Mouse (Mus musculus): ENCODE results near the gene Ggn. TPM values are rescaled to one million over a fixed set of nuclear protein-coding genes. Genes with fewer than 3 reads are reported as not detected.

Ggn gene
- polyA plus RNA-seq, 2 experiments = 0.03 TPM; not detected in 1

- no peak for ATAC-seq (ENCODE audit: insufficient read depth)
These were observed 43.7 kb downstream of the Ggn start, which contains the start of gene Catsperg1 for GRCm38 (mm10) chr7:29213675-29214082. Gene Catsperg1 (minus strand): TSS chr7:29214035.

DNA sequence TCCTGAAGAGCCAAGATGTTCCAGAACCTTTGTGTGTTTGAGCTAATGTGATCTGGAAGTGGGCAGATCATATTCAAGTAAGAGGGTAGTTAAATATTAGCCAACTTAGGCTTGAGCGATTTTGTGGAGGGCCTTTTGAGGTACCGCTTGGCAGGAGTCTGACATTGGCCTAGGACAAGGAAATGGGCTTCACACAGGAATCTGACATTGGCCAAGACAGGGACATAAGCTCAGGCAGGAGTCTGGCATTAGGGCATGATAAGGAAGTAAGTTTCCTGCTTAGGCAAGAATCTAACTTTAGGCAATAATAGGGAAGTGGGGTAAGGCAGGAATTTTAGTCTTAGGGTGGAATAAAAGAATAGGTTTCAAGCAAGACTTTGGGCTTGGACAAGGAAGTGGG is 44.2 kb downstream of the Ggn start:
- no peak for TF ChIP-seq EP300 (IDR thresholded peaks at IDR 0.05; ENCODE audit: low read depth)
- no peak for TF ChIP-seq CTCF (IDR thresholded peaks at IDR 0.05; ENCODE audit: low read depth)
- Histone ChIP-seq H3K9ac (replicated peaks) (no peak overlapping the region), H3K4me3 (ENCODE audit: insufficient read depth in 1 of 2, low read depth in 2 of 2, low read length in 2 of 2) (no peak overlapping the region), H3K27me3 (ENCODE audit: control insufficient read depth, insufficient read depth, low read length) (no peaks in the 10 kb centered on the region), H3K9me3 (ENCODE audit: control insufficient read depth, low read length) (no peaks in the 10 kb centered on the region), H3K4me1 (replicated peaks; ENCODE audit: control insufficient read depth in 2 of 2, insufficient read depth in 2 of 2, low read length in 1 of 2) (peaks cover 0 to 11% of the 10 kb centered on the region in 2 experiments; a peak in 2 of 4 replicates), H3K27ac (no peak overlapping the region), H3K36me3 (replicated peaks; ENCODE audit: control insufficient read depth, insufficient read depth, low read depth) (no peaks in the 10 kb centered on the region), H3K4me2 (ENCODE audit: low read depth) (no peak overlapping the region)
- ATAC-seq (ENCODE audit: insufficient read depth) = no peak
- DNase-seq (ENCODE audit: low read depth in 3 of 3, low spot score in 3 of 3) = no peak
- 44% methylated on average over 2 of the region's 2 CpGs for WGBS (ENCODE audit: insufficient replicate concordance)

More at GRCm38 (mm10) chr7:29213675-29214082, 43.7 kb downstream of the Ggn start, which contains the start of gene Catsperg1:
- Histone ChIP-seq H3K27ac (no peak within 1 kb of the TSS), H3K36me3 (replicated peaks; ENCODE audit: control insufficient read depth, insufficient read depth, low read depth) (no peaks in the 10 kb centered on the region), H3K4me1 (replicated peaks; ENCODE audit: control insufficient read depth in 2 of 2, insufficient read depth in 2 of 2, low read length in 1 of 2) (peaks cover 0 to 11% of the 10 kb centered on the region in 2 experiments; a peak in 2 of 4 replicates), H3K9ac (replicated peaks) (no peak within 1 kb of the TSS), H3K4me3 (ENCODE audit: insufficient read depth in 1 of 2, low read depth in 2 of 2, low read length in 2 of 2) (no peak within 1 kb of the TSS), H3K4me2 (ENCODE audit: low read depth) (no peak within 1 kb of the TSS), H3K27me3 (ENCODE audit: control insufficient read depth, insufficient read depth, low read length) (no peaks in the 10 kb centered on the region), H3K9me3 (ENCODE audit: control insufficient read depth, low read length) (no peaks in the 10 kb centered on the region)
- 23% methylated on average over 20 of the region's 20 CpGs for WGBS (ENCODE audit: insufficient replicate concordance)
- DNase-seq (ENCODE audit: low read depth in 3 of 3, low spot score in 3 of 3) = no peak
- TF ChIP-seq EP300 (IDR thresholded peaks at IDR 0.05; ENCODE audit: low read depth) (no peak), CTCF (IDR thresholded peaks at IDR 0.05; ENCODE audit: low read depth) (no peak)

DNA sequence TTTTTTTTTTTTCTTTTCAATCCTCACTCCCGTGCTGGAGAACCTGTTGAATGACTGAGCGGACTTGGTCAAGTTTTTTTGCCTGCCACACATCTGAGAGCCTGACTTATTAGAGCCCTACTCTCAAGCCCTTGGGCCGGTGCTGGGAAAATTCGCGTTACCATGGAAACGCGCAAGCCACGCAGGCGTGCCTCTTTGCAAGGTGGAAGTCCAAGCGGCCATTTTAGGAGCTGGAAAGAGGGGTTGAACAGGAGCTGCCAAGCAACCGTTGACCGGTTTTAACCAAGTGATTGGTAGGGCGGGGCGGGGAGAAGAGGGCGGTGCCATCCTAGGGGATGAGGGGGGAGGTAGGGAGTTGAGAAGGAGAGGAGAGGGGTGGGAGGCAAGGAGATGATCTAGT is 44.8 kb downstream of the Ggn start:
- H3K36me3 ChIP-seq (replicated peaks; ENCODE audit: control insufficient read depth, insufficient read depth, low read depth) = no peaks in the 10 kb centered on the region
- H3K4me3 ChIP-seq (ENCODE audit: insufficient read depth in 1 of 2, low read depth in 2 of 2, low read length in 2 of 2) = no peak overlapping the region
- no peaks in the 10 kb centered on the region for H3K27me3 ChIP-seq (ENCODE audit: control insufficient read depth, insufficient read depth, low read length)
- ATAC-seq (ENCODE audit: insufficient read depth) (no peak), DNase-seq (ENCODE audit: low read depth in 3 of 3, low spot score in 3 of 3) (no peak)
- TF ChIP-seq EP300 (IDR thresholded peaks at IDR 0.05; ENCODE audit: low read depth) (no peak), CTCF (IDR thresholded peaks at IDR 0.05; ENCODE audit: low read depth) (no peak)
- H3K9ac ChIP-seq (replicated peaks) = no peak overlapping the region
- H3K4me1 ChIP-seq (replicated peaks; ENCODE audit: control insufficient read depth in 2 of 2, insufficient read depth in 2 of 2, low read length in 1 of 2) = peaks cover 0 to 11% of the 10 kb centered on the region in 2 experiments; a peak in 2 of 4 replicates
- H3K4me2 ChIP-seq (ENCODE audit: low read depth) = no peak overlapping the region
- no peak overlapping the region for H3K27ac ChIP-seq
- 60% methylated on average over 15 of the region's 15 CpGs for WGBS (ENCODE audit: insufficient replicate concordance)
- H3K9me3 ChIP-seq (ENCODE audit: control insufficient read depth, low read length) = peaks cover 2% of the 10 kb centered on the region; the same call in 1 of the 2 replicates

Other genes with a start within 250 kb of the Ggn start
- gene Actn4, start 207.9 kb upstream of the Ggn start, polyA plus RNA-seq (2012; rRNA removed) = 80.4 and 86.2 TPM in 2 replicates
- gene Actn4, start 207.9 kb upstream of the Ggn start, polyA plus RNA-seq (2014; fragmentation: Nextera tagmentation; extraction: Ambion mirVana) = 94.5 and 105 TPM in 2 replicates
- gene Eif3k, start 188.3 kb upstream of the Ggn start, polyA plus RNA-seq (2012; rRNA removed) = 281 and 283 TPM in 2 replicates
- gene Eif3k, start 188.3 kb upstream of the Ggn start, polyA plus RNA-seq (2014; fragmentation: Nextera tagmentation; extraction: Ambion mirVana) = 283 and 288 TPM in 2 replicates
- gene Map4k1, start 188.2 kb upstream of the Ggn start, polyA plus RNA-seq (2012; rRNA removed) = 16.7 and 17.3 TPM in 2 replicates
- 24.9 and 27.4 TPM in 2 replicates for gene Map4k1, start 188.2 kb upstream of the Ggn start, polyA plus RNA-seq (2014; fragmentation: Nextera tagmentation; extraction: Ambion mirVana)
- gene Ryr1, start 45.0 kb upstream of the Ggn start, polyA plus RNA-seq (2012; rRNA removed) = 0.06 and 0.15 TPM in 2 replicates
- 0.06 and 0.08 TPM in 2 replicates for gene Ryr1, start 45.0 kb upstream of the Ggn start, polyA plus RNA-seq (2014; fragmentation: Nextera tagmentation; extraction: Ambion mirVana)
- gene Rasgrp4, start 35.4 kb upstream of the Ggn start, polyA plus RNA-seq (2012; rRNA removed) = 0.88 and 0.96 TPM in 2 replicates
- 0.04 and 0.39 TPM in 2 replicates for gene Rasgrp4, start 35.4 kb upstream of the Ggn start, polyA plus RNA-seq (2014; fragmentation: Nextera tagmentation; extraction: Ambion mirVana)
- gene Fam98c, start 14.0 kb upstream of the Ggn start, polyA plus RNA-seq (2012; rRNA removed) = 5.1 and 5.8 TPM in 2 replicates
- 4.6 and 4.7 TPM in 2 replicates for gene Fam98c, start 14.0 kb upstream of the Ggn start, polyA plus RNA-seq (2014; fragmentation: Nextera tagmentation; extraction: Ambion mirVana)
- gene Spred3, start 201 bp downstream of the Ggn start, polyA plus RNA-seq (2012; rRNA removed) = 0.38 and 0.51 TPM in 2 replicates
- 0.04 and 0.08 TPM in 2 replicates for gene Spred3, start 201 bp downstream of the Ggn start, polyA plus RNA-seq (2014; fragmentation: Nextera tagmentation; extraction: Ambion mirVana)
- gene Psmd8, start 10.5 kb downstream of the Ggn start, polyA plus RNA-seq (2012; rRNA removed) = 86.0 and 86.2 TPM in 2 replicates
- 130 and 131 TPM in 2 replicates for gene Psmd8, start 10.5 kb downstream of the Ggn start, polyA plus RNA-seq (2014; fragmentation: Nextera tagmentation; extraction: Ambion mirVana)
- 0.32 and 0.45 TPM in 2 replicates for gene Catsperg1, start 43.8 kb downstream of the Ggn start, polyA plus RNA-seq (2012; rRNA removed)
- gene Catsperg1, start 43.8 kb downstream of the Ggn start, polyA plus RNA-seq (2014; fragmentation: Nextera tagmentation; extraction: Ambion mirVana) = 0.11 TPM in 1 of 2 replicates, not detected in the other
- 2.4 TPM in 2 replicates for gene Kcnk6, start 62.3 kb downstream of the Ggn start, polyA plus RNA-seq (2012; rRNA removed)
- gene Kcnk6, start 62.3 kb downstream of the Ggn start, polyA plus RNA-seq (2014; fragmentation: Nextera tagmentation; extraction: Ambion mirVana) = 0.55 and 0.82 TPM in 2 replicates
- 24.4 and 29.4 TPM in 2 replicates for gene Yif1b, start 68.1 kb downstream of the Ggn start, polyA plus RNA-seq (2012; rRNA removed)
- 41.6 and 44.5 TPM in 2 replicates for gene Yif1b, start 68.1 kb downstream of the Ggn start, polyA plus RNA-seq (2014; fragmentation: Nextera tagmentation; extraction: Ambion mirVana)
- gene 2200002D01Rik, start 78.3 kb downstream of the Ggn start, polyA plus RNA-seq (2012; rRNA removed) = 0.39 and 1.3 TPM in 2 replicates
- gene 2200002D01Rik, start 78.3 kb downstream of the Ggn start, polyA plus RNA-seq (2014; fragmentation: Nextera tagmentation; extraction: Ambion mirVana) = 2.6 and 4.8 TPM in 2 replicates
- gene Spint2, start 111.7 kb downstream of the Ggn start, polyA plus RNA-seq (2012; rRNA removed) = 14.6 and 15.6 TPM in 2 replicates
- 22.3 and 23.6 TPM in 2 replicates for gene Spint2, start 111.7 kb downstream of the Ggn start, polyA plus RNA-seq (2014; fragmentation: Nextera tagmentation; extraction: Ambion mirVana)
- 1.5 and 2.5 TPM in 2 replicates for gene Ppp1r14a, start 119.1 kb downstream of the Ggn start, polyA plus RNA-seq (2012; rRNA removed)
- gene Ppp1r14a, start 119.1 kb downstream of the Ggn start, polyA plus RNA-seq (2014; fragmentation: Nextera tagmentation; extraction: Ambion mirVana) = 2.3 TPM in 2 replicates
- gene Dpf1, start 133.7 kb downstream of the Ggn start, polyA plus RNA-seq (2012; rRNA removed) = 0.81 TPM in 2 replicates
- gene Dpf1, start 133.7 kb downstream of the Ggn start, polyA plus RNA-seq (2014; fragmentation: Nextera tagmentation; extraction: Ambion mirVana) = 1.0 and 2.1 TPM in 2 replicates

Measured in liver, embryonic 14.5 days (tissue).